Mouse (Mus musculus) ES-Bruce4 (cell line): Measurements from ENCODE around the gene Ptprd. TPM values are rescaled to one million over a fixed set of nuclear protein-coding genes. Genes with fewer than 3 reads are reported as not detected.

Experiments used
- H3K27ac ChIP-seq: 2 replicates; pipeline ENCODE4 v1.5.1; 2012; ENCODE audit warnings: low read length, inconsistent platforms; ENCODE audit not compliant: insufficient read depth
- H3K27me3 ChIP-seq: 2 replicates; pipeline ENCODE4 v1.6.1; 2012; ENCODE audit warnings: mild to moderate bottlenecking, low read length, inconsistent platforms; ENCODE audit not compliant: control insufficient read depth, poor library complexity, insufficient read depth, severe bottlenecking
- H3K36me3 ChIP-seq: 2 replicates; pipeline ENCODE4 v1.6.1; 2012; ENCODE audit warnings: inconsistent platforms, mild to moderate bottlenecking, low read length, moderate library complexity; ENCODE audit not compliant: control insufficient read depth, poor library complexity, insufficient read depth, severe bottlenecking
- H3K4me1 ChIP-seq: one replicate; pipeline ENCODE4 v1.8.1; 2011; ENCODE audit warnings: low read length; ENCODE audit not compliant: control insufficient read depth, insufficient read depth
- H3K4me3 ChIP-seq: 2 replicates; pipeline ENCODE4 v1.5.1; 2011; ENCODE audit warnings: low read depth, mild to moderate bottlenecking, low read length
- H3K9ac ChIP-seq: 2 replicates; pipeline ENCODE4 v1.6.1; 2012; ENCODE audit warnings: low read depth, mild to moderate bottlenecking, inconsistent platforms; ENCODE audit not compliant: poor library complexity, severe bottlenecking
- H3K9me3 ChIP-seq: replicated peaks from 2 replicates; pipeline ENCODE4 v1.6.1; 2012; ENCODE audit warnings: mild to moderate bottlenecking, low read length, inconsistent platforms; ENCODE audit not compliant: control insufficient read depth, poor library complexity, insufficient read depth, severe bottlenecking
- CTCF ChIP-seq: IDR thresholded peaks from one replicate; pipeline ENCODE4 v1.8.1; 2011; ENCODE audit warnings: low read depth, low read length
- EP300 ChIP-seq: IDR thresholded peaks from 2 replicates; pipeline ENCODE4 v1.6.1; 2011; ENCODE audit warnings: low read depth, low read length; ENCODE audit not compliant: insufficient read depth
- POLR2A ChIP-seq: IDR thresholded peaks from one replicate; pipeline ENCODE4 v1.8.1; 2011; ENCODE audit warnings: low read length; ENCODE audit not compliant: insufficient read depth
- polyA plus RNA-seq: library from polyadenylated mRNA; stranded (reverse); fragments of >200 nt; gene quantifications from 2 replicates; pipeline ENCODE4 v1.2.4, GENCODE M21; 2011; ENCODE audit warnings: low read depth; ENCODE audit not compliant: missing spikeins, insufficient read depth, insufficient read length

Ptprd gene
- polyA plus RNA-seq, 1 experiment: 2.8 TPM

DNA sequence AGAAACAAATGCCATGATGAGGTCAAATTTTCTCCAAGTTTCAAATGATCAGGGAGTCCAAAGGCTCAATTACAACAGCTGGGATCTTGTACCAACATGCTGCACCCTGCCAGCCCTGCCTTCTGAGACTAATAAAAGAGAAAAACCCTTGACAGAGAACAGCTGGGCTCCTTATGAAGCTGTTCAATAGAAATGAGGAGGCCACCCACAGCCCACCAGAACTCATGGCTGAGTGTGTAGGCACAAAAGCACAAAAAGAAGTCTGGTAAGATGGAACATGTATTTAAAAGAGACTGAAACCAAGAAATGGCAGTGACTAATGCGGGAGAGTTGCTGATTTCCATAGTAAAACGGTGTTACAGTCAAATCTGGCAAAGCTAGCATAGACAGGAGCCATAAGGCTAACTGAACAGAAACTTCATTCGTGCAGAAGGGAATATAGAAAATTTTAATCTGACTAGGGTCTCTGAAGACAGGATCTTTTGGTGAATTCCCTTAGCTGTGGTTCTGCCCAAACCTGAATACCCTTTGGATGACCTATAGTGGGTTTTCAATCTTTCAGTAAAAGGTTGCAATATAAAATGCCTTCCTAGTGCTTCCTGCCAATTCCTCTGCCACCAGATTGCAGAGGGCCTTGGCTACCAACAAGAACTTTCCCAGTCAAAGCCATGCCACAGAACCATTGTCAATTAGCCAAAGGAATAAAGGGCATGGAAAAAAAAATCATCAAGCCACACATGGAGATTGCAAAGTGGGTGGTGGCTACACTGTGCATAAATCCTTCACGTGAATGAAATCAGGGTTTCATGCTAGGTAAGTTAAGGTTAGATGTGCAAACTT is 1841.5 kb downstream of the Ptprd start:
- H3K9me3 ChIP-seq: no peaks in the 10 kb centered on the region
- no peak overlapping the region for H3K4me3 ChIP-seq
- TF ChIP-seq POLR2A (no peak), CTCF (no peak), EP300 (no peak)
- no peak overlapping the region for H3K9ac ChIP-seq
- H3K36me3 ChIP-seq: no peaks in the 10 kb centered on the region
- H3K27me3 ChIP-seq: no peaks in the 10 kb centered on the region
- H3K4me1 ChIP-seq: no peaks in the 10 kb centered on the region
- no peak overlapping the region for H3K27ac ChIP-seq

DNA sequence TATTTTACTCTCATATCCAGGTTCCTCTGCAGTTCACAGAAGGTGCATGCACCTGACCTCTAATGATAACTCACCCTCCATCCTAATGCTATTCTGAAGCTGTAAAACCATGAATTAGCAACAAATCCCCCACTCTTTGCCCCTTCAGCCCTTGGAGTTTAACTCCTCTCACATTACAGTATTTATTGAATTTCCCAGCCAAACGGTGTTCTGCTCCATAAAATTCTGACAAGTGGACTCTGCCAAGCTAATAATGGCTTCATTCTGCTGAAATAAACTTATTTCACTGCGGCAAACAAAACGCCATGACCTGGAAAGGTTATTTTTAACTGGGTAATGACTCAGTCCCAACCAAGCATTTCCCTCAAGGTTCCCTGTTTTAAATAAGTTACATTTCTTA is 1842.7 kb downstream of the Ptprd start:
- TF ChIP-seq EP300 (no peak), CTCF (no peak)
- Histone ChIP-seq H3K27me3 (no peaks in the 10 kb centered on the region), H3K27ac (no peak overlapping the region), H3K4me3 (no peak overlapping the region), H3K9ac (no peak overlapping the region), H3K9me3 (no peaks in the 10 kb centered on the region), H3K4me1 (no peaks in the 10 kb centered on the region), H3K36me3 (no peaks in the 10 kb centered on the region)

DNA sequence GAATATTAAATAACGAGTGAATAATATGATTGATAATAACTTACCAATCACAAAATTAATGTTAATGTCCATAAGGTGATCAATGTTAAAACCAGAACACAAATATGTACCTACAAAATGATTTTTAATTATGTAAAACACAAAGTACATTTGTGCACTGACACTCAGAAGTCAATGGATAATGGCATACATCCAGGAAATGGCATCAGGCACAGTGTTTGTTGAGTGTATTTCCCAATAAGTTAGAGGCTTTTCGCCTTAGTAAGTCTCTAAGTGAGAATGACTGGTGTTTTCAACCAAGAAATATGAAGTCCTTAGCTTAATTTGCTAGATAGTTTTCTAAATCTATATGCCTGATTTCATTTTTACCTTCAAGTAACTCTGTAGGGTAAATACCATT is 1843.5 kb downstream of the Ptprd start:
- no peaks in the 10 kb centered on the region for H3K9me3 ChIP-seq
- H3K36me3 ChIP-seq: no peaks in the 10 kb centered on the region
- H3K9ac ChIP-seq: no peak overlapping the region
- H3K27ac ChIP-seq: no peak overlapping the region
- H3K27me3 ChIP-seq: no peaks in the 10 kb centered on the region
- no peaks in the 10 kb centered on the region for H3K4me1 ChIP-seq
- no peak for TF ChIP-seq POLR2A
- TF ChIP-seq CTCF: no peak
- TF ChIP-seq EP300: no peak
- H3K4me3 ChIP-seq: no peak overlapping the region

DNA sequence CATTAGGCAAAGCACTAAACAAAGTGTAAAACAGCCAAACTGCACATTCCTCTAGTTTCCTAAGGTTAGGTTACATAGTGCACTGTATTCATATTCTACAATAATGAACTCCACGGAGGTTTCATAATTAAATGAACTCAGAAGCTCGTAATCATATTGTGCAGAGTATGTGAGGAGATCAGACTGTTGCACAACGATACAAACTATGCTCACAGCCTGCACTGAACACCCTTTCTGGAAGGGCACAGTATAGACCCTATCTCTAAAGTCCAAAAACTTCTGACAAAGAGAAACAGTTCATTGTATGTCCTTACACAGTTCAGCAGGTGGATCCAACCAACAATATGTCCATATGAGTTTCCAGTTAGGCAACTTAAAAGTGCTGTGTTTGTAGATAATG is 1844.5 kb downstream of the Ptprd start:
- no peaks in the 10 kb centered on the region for H3K4me1 ChIP-seq
- no peak overlapping the region for H3K4me3 ChIP-seq
- H3K27me3 ChIP-seq: no peaks in the 10 kb centered on the region
- no peaks in the 10 kb centered on the region for H3K36me3 ChIP-seq
- no peak overlapping the region for H3K9ac ChIP-seq
- H3K9me3 ChIP-seq: no peaks in the 10 kb centered on the region
- no peak overlapping the region for H3K27ac ChIP-seq
- TF ChIP-seq EP300 (no peak), CTCF (no peak), POLR2A (no peak)

DNA sequence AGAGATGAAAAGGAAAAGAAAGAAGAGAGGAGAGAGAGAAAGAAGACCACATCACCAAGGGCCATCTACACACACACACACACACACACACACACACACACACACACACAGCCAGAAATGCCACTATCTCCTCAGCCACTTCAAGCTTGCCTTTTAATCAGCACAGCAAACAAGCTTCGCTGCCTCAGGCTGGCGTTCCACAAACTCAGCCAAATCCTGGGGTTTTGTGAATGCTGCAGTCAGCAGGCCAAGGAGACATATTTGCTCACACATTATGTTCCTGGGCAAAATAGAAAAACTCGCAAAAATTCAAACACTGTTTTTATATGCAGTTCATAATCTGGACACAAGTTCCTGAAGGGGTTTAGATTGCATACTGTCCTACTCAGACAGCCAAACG is 1845.9 kb downstream of the Ptprd start:
- no peaks in the 10 kb centered on the region for H3K9me3 ChIP-seq
- TF ChIP-seq POLR2A (no peak), EP300 (no peak), CTCF (no peak)
- H3K27ac ChIP-seq: no peak overlapping the region
- no peaks in the 10 kb centered on the region for H3K4me1 ChIP-seq
- H3K27me3 ChIP-seq: no peaks in the 10 kb centered on the region
- no peak overlapping the region for H3K4me3 ChIP-seq
- no peak overlapping the region for H3K9ac ChIP-seq
- no peaks in the 10 kb centered on the region for H3K36me3 ChIP-seq

DNA sequence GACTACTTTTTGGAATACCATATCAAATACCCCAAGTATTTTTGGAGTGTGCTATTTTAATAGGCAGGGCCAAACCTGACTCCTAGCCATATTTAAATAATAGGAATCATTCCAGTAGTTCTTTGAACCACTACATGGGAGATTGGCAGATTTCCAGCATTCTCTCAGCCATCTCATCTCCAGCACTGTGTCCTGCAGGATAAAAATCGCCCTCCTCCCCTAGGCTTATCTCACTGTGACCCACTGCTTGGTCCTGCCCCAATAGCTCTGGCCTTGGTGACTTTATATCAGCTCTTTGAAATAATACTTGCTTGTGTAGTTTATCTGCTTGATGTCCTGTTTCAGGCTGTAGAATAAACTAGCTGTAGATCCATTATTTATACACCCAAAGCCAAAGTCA is 1850.2 kb downstream of the Ptprd start:
- H3K4me3 ChIP-seq: no peak overlapping the region
- H3K27me3 ChIP-seq: no peaks in the 10 kb centered on the region
- no peaks in the 10 kb centered on the region for H3K4me1 ChIP-seq
- H3K9ac ChIP-seq: no peak overlapping the region
- H3K36me3 ChIP-seq: no peaks in the 10 kb centered on the region
- no peak for TF ChIP-seq POLR2A
- TF ChIP-seq EP300: no peak
- TF ChIP-seq CTCF: no peak
- H3K27ac ChIP-seq: no peak overlapping the region
- no peaks in the 10 kb centered on the region for H3K9me3 ChIP-seq
